Mouse (Mus musculus) lung, embryonic 15.5 days (tissue): Measurements from ENCODE around the gene Gdpgp1. TPM values are rescaled to one million over a fixed set of nuclear protein-coding genes. Genes with fewer than 3 reads are reported as not detected.

Experiments
- ATAC-seq: fragments of 200-750 bp; cut with Nextera tagmentation; 2 replicates; pipeline ENCODE4 v1.8.0; 2017; ENCODE audit warnings: moderate number of reproducible peaks, borderline replicate concordance; ENCODE audit not compliant: low FRiP score, low TSS enrichment; ENCODE audit errors: extremely low read depth
- H3K27ac ChIP-seq: fragments of 300-500 bp; sonication (generic); 2 replicates; pipeline ENCODE4 v1.5.1; 2015; ENCODE audit warnings: moderate library complexity, mild to moderate bottlenecking, inconsistent platforms
- H3K27me3 ChIP-seq: fragments of 300-500 bp; sonication (generic); 2 replicates; pipeline ENCODE4 v1.6.1; 2015; ENCODE audit warnings: inconsistent platforms
- H3K36me3 ChIP-seq: fragments of 300-500 bp; sonication (generic); 2 replicates; pipeline ENCODE4 v1.6.1; 2015; ENCODE audit warnings: inconsistent platforms
- H3K4me1 ChIP-seq: fragments of 300-500 bp; sonication (generic); 2 replicates; pipeline ENCODE4 v1.6.1; 2015; ENCODE audit warnings: inconsistent platforms
- H3K4me2 ChIP-seq: fragments of 300-500 bp; sonication (generic); 2 replicates; pipeline ENCODE4 v1.6.1; 2015; ENCODE audit warnings: inconsistent platforms, mild to moderate bottlenecking, moderate library complexity
- H3K4me3 ChIP-seq: fragments of 300-500 bp; sonication (generic); 2 replicates; pipeline ENCODE4 v1.5.1; 2015; ENCODE audit warnings: mild to moderate bottlenecking, inconsistent platforms
- H3K9ac ChIP-seq: fragments of 300-500 bp; sonication (generic); 2 replicates; pipeline ENCODE4 v1.6.1; 2015; ENCODE audit warnings: inconsistent platforms
- H3K9me3 ChIP-seq: fragments of 300-500 bp; sonication (generic); 2 replicates; pipeline ENCODE4 v1.6.1; 2016; ENCODE audit warnings: inconsistent platforms
- WGBS: fragments of 180-500 bp; shearing (Covaris S2); methylation state at CpG from one replicate; pipeline ENCODE4 v1.1.7; 2015; 5-methylcytosine and 5-hydroxymethylcytosine counted together
- polyA plus RNA-seq: library from polyadenylated mRNA; unstranded; fragments of >200 nt; fragmentation: Nextera tagmentation; extraction: Ambion mirVana; gene quantifications from 2 replicates; pipeline ENCODE4 v1.2.1, GENCODE M21; 2015

Gene Gdpgp1
- polyA plus RNA-seq, 1 experiment from 2014 or later, result 4.0 TPM

GRCm38 (mm10) chr7:80287736-80288135 lies 55.1 kb downstream of the Gdpgp1 start:
- H3K9me3 ChIP-seq, result no peaks in the 10 kb centered on the region
- H3K27me3 ChIP-seq, result no peaks in the 10 kb centered on the region
- no peak overlapping the region for H3K4me3 ChIP-seq
- no peak for ATAC-seq
- H3K9ac ChIP-seq, result no peak overlapping the region
- no peak overlapping the region for H3K4me2 ChIP-seq
- 80% methylated on average over 10 of the region's 10 CpGs for WGBS
- H3K36me3 ChIP-seq, result peaks cover 37% of the 10 kb centered on the region; the same call in 1 of the 2 replicates
- no peak overlapping the region for H3K27ac ChIP-seq
- H3K4me1 ChIP-seq, result no peaks in the 10 kb centered on the region

Other genes starting within 250 kb of the Gdpgp1 start
- gene Zfp710, start 208.1 kb upstream of the Gdpgp1 start, polyA plus RNA-seq, result 15.5 and 17.6 TPM in 2 replicates
- gene Idh2, start 117.5 kb upstream of the Gdpgp1 start, polyA plus RNA-seq, result 690 and 692 TPM in 2 replicates
- 13.7 and 14.9 TPM in 2 replicates for gene Sema4b, start 46.0 kb upstream of the Gdpgp1 start, polyA plus RNA-seq
- 79.1 and 90.8 TPM in 2 replicates for gene Cib1, start 52 bp upstream of the Gdpgp1 start, polyA plus RNA-seq
- gene Ttll13, start 13.5 kb downstream of the Gdpgp1 start, polyA plus RNA-seq, result 0.73 and 0.93 TPM in 2 replicates
- 44.6 and 45.7 TPM in 2 replicates for gene Ngrn, start 28.4 kb downstream of the Gdpgp1 start, polyA plus RNA-seq
- gene Vps33b, start 36.8 kb downstream of the Gdpgp1 start, polyA plus RNA-seq, result 9.5 and 11.1 TPM in 2 replicates
- 170 and 177 TPM in 2 replicates for gene Prc1, start 61.6 kb downstream of the Gdpgp1 start, polyA plus RNA-seq
- gene Rccd1, start 91.6 kb downstream of the Gdpgp1 start, polyA plus RNA-seq, result 6.6 and 10.2 TPM in 2 replicates
- gene Unc45a, start 108.1 kb downstream of the Gdpgp1 start, polyA plus RNA-seq, result 36.8 and 42.2 TPM in 2 replicates
- 19.6 and 21.2 TPM in 2 replicates for gene Hddc3, start 110.2 kb downstream of the Gdpgp1 start, polyA plus RNA-seq
- gene Man2a2, start 138.5 kb downstream of the Gdpgp1 start, polyA plus RNA-seq, result 18.4 and 22.3 TPM in 2 replicates
- 15.2 and 17.8 TPM in 2 replicates for gene Fes, start 155.1 kb downstream of the Gdpgp1 start, polyA plus RNA-seq
- gene Furin, start 172.6 kb downstream of the Gdpgp1 start, polyA plus RNA-seq, result 16.3 and 16.7 TPM in 2 replicates